Mouse (Mus musculus) intestine, embryonic 14.5 days (tissue): Measurements from ENCODE around the gene BC055324. TPM values are rescaled to one million over a fixed set of nuclear protein-coding genes. Genes with fewer than 3 reads are reported as not detected.

Experiments
- ATAC-seq: fragments of 200-750 bp; cut with Nextera tagmentation; replicated peaks from 2 replicates; pipeline ENCODE4 v1.8.0; 2017; ENCODE audit warnings: low read depth, moderate number of reproducible peaks, moderate TSS enrichment, moderate library complexity; ENCODE audit not compliant: low FRiP score, low TSS enrichment
- DNase-seq: peaks from one replicate; pipeline ENCODE4 v3.0.0-alpha.2; 2018; ENCODE audit warnings: low spot score
- H3K27ac ChIP-seq: fragments of 300-500 bp; sonication (generic); 2 replicates; pipeline ENCODE4 v1.5.1; 2014; ENCODE audit warnings: low read depth, mild to moderate bottlenecking, control low read depth
- H3K27me3 ChIP-seq: fragments of 300-500 bp; sonication (generic); replicated peaks from 2 replicates; pipeline ENCODE4 v1.6.1; 2014; ENCODE audit warnings: low read length, control low read depth; ENCODE audit not compliant: control insufficient read depth, insufficient read depth
- H3K36me3 ChIP-seq: fragments of 300-500 bp; sonication (generic); 2 replicates; pipeline ENCODE4 v1.6.1; 2014; ENCODE audit warnings: low read length, control low read depth; ENCODE audit not compliant: control insufficient read depth, insufficient read depth
- H3K4me1 ChIP-seq: fragments of 300-500 bp; sonication (generic); replicated peaks from 2 replicates; pipeline ENCODE4 v1.6.1; 2014; ENCODE audit warnings: low read length, control low read depth, mixed read lengths; ENCODE audit not compliant: control insufficient read depth, insufficient read depth
- H3K4me2 ChIP-seq: fragments of 300-500 bp; sonication (generic); 2 replicates; pipeline ENCODE4 v1.6.1; 2014; ENCODE audit warnings: low read length
- H3K4me3 ChIP-seq: fragments of 300-500 bp; sonication (generic); 2 replicates; pipeline ENCODE4 v1.5.1; 2014; ENCODE audit warnings: low read depth, low read length, control low read depth, mixed read lengths
- H3K9ac ChIP-seq: fragments of 300-500 bp; sonication (generic); 2 replicates; pipeline ENCODE4 v1.6.1; 2014; ENCODE audit warnings: mild to moderate bottlenecking, low read length
- H3K9me3 ChIP-seq: fragments of 300-500 bp; sonication (generic); 2 replicates; pipeline ENCODE4 v1.6.1; 2016; ENCODE audit warnings: low read length, control low read depth; ENCODE audit not compliant: control insufficient read depth
- WGBS: fragments of 180-500 bp; shearing (Covaris S2); extraction: QIAGEN DNeasy Blood & Tissue Kit; methylation state at CpG from one replicate; pipeline ENCODE4 v1.1.7; 2014; 5-methylcytosine and 5-hydroxymethylcytosine counted together
- polyA plus RNA-seq: library from polyadenylated mRNA; unstranded; fragments of >200 nt; fragmentation: Nextera tagmentation; extraction: Ambion mirVana; gene quantifications from 2 replicates; pipeline ENCODE4 v1.2.1, GENCODE M21; 2014

The BC055324 gene
- polyA plus RNA-seq, 1 experiment from 2014 or later = 20.7 TPM

- Histone ChIP-seq H3K27me3 (no peaks in the 10 kb centered on the region), H3K4me3 (peak overlapping the region; percentile 79), H3K9me3 (no peaks in the 10 kb centered on the region), H3K36me3 (peaks cover 17% of the 10 kb centered on the region), H3K9ac (peak overlapping the region; percentile 90), H3K27ac (peak overlapping the region; percentile 76), H3K4me2 (peak overlapping the region; percentile 80), H3K4me1 (peaks cover 7% of the 10 kb centered on the region)
- peak; percentile 98 for DNase-seq
- ATAC-seq = peak; percentile 93
- 0% methylated on average over 68 of the region's 77 CpGs for WGBS
These were observed 64.7 kb downstream of the BC055324 start for GRCm38 (mm10) chr1:163929636-163930457.

GRCm38 (mm10) chr1:163928846-163929245, 65.8 kb downstream of the BC055324 start, which contains the start of gene Scyl3:
TSS of gene Scyl3 (plus strand) at chr1:163929100.
- no peaks in the 10 kb centered on the region for H3K9me3 ChIP-seq
- DNase-seq (no peak), ATAC-seq (no peak)
- peaks cover 7% of the 10 kb centered on the region; the same call in 1 of the 2 replicates for H3K36me3 ChIP-seq
- peak within 1 kb of the TSS; percentile 90 for H3K9ac ChIP-seq
- H3K4me3 ChIP-seq = peak within 1 kb of the TSS; percentile 79
- 69% methylated on average over 7 of the region's 7 CpGs for WGBS
- H3K27me3 ChIP-seq = no peaks in the 10 kb centered on the region
- H3K4me1 ChIP-seq = peaks cover 7% of the 10 kb centered on the region
- peak within 1 kb of the TSS; percentile 80 for H3K4me2 ChIP-seq
- peak within 1 kb of the TSS; percentile 76 for H3K27ac ChIP-seq

GRCm38 (mm10) chr1:163924093-163924492, 70.5 kb downstream of the BC055324 start:
- DNase-seq (no peak), ATAC-seq (no peak)
- Histone ChIP-seq H3K4me3 (no peak overlapping the region), H3K4me1 (no peaks in the 10 kb centered on the region; the same call in 1 of the 2 replicates), H3K9ac (no peak overlapping the region), H3K9me3 (no peaks in the 10 kb centered on the region), H3K36me3 (no peaks in the 10 kb centered on the region), H3K27ac (no peak overlapping the region), H3K27me3 (no peaks in the 10 kb centered on the region), H3K4me2 (no peak overlapping the region)
- 64% methylated on average over 8 of the region's 8 CpGs for WGBS

GRCm38 (mm10) chr1:163917349-163918160, 77.0 kb downstream of the BC055324 start:
- 60% methylated on average over 5 of the region's 5 CpGs for WGBS

GRCm38 (mm10) chr1:163911981-163912380, 82.6 kb downstream of the BC055324 start:
- no peak for ATAC-seq
- H3K4me3 ChIP-seq = no peak overlapping the region
- H3K9me3 ChIP-seq = no peaks in the 10 kb centered on the region
- no peaks in the 10 kb centered on the region for H3K27me3 ChIP-seq
- H3K4me2 ChIP-seq = no peak overlapping the region
- no peak overlapping the region for H3K27ac ChIP-seq
- no peak overlapping the region for H3K9ac ChIP-seq
- DNase-seq = no peak
- no peaks in the 10 kb centered on the region for H3K4me1 ChIP-seq
- 0 out of 2 replicates have a peak, but pooled peaks cover 4% of the 10 kb centered on the region for H3K36me3 ChIP-seq
- whole genome bisulfite sequencing = 92% methylated on average over 11 of the region's 11 CpGs

More at GRCm38 (mm10) chr1:163917349-163918160, 77.0 kb downstream of the BC055324 start:
- Histone ChIP-seq H3K4me2 (no peak overlapping the region), H3K9ac (no peak overlapping the region), H3K4me1 (no peaks in the 10 kb centered on the region), H3K36me3 (peaks cover 8% of the 10 kb centered on the region; the same call in 1 of the 2 replicates), H3K27ac (no peak overlapping the region), H3K27me3 (no peaks in the 10 kb centered on the region), H3K9me3 (no peaks in the 10 kb centered on the region), H3K4me3 (no peak overlapping the region)
- DNase-seq = no peak
- no peak for ATAC-seq

- H3K4me3 ChIP-seq = no peak overlapping the region
- ATAC-seq (no peak), DNase-seq (no peak)
- 98% methylated on average over 9 of the region's 9 CpGs for WGBS
- no peak overlapping the region for H3K27ac ChIP-seq
- H3K4me2 ChIP-seq = no peak overlapping the region
- no peaks in the 10 kb centered on the region for H3K9me3 ChIP-seq
- H3K9ac ChIP-seq = no peak overlapping the region
- H3K4me1 ChIP-seq = no peaks in the 10 kb centered on the region
- 0 out of 2 replicates have a peak, but pooled peaks cover 3% of the 10 kb centered on the region for H3K36me3 ChIP-seq
- H3K27me3 ChIP-seq = no peaks in the 10 kb centered on the region
These were observed 83.8 kb downstream of the BC055324 start for GRCm38 (mm10) chr1:163910785-163911184.

- DNase-seq = no peak
- no peak overlapping the region for H3K27ac ChIP-seq
These were observed 84.3 kb downstream of the BC055324 start for GRCm38 (mm10) chr1:163910343-163910742.

GRCm38 (mm10) chr1:163908389-163908788, 86.2 kb downstream of the BC055324 start:
- peak; percentile 32; the same call in 1 of the 2 replicates for ATAC-seq
- Histone ChIP-seq H3K4me3 (no peak overlapping the region), H3K4me1 (no peaks in the 10 kb centered on the region), H3K4me2 (no peak overlapping the region), H3K9ac (no peak overlapping the region), H3K9me3 (no peaks in the 10 kb centered on the region), H3K27ac (no peak overlapping the region), H3K27me3 (no peaks in the 10 kb centered on the region), H3K36me3 (0 out of 2 replicates have a peak, but pooled peaks cover 3% of the 10 kb centered on the region)
- 53% methylated on average over 11 of the region's 11 CpGs for WGBS
- DNase-seq = no peak

More at GRCm38 (mm10) chr1:163910343-163910742, 84.3 kb downstream of the BC055324 start:
- WGBS = 6% methylated on average over 2 of the region's 2 CpGs
- no peak for ATAC-seq
- H3K36me3 ChIP-seq = 0 out of 2 replicates have a peak, but pooled peaks cover 3% of the 10 kb centered on the region
- no peak overlapping the region for H3K4me2 ChIP-seq
- no peaks in the 10 kb centered on the region for H3K9me3 ChIP-seq
- no peaks in the 10 kb centered on the region for H3K27me3 ChIP-seq
- H3K4me3 ChIP-seq = no peak overlapping the region
- H3K4me1 ChIP-seq = no peaks in the 10 kb centered on the region
- H3K9ac ChIP-seq = no peak overlapping the region
